Mouse (Mus musculus) cerebellum, adult (tissue): ENCODE measurements around the gene March6.
A peak's percentile ranks its signal among the peaks of the same experiment; 100 is the strongest.

Source experiments
- ATAC-seq: cut with Nextera tagmentation; 2 replicates; pipeline ENCODE4 v1.9.2; 2017; ENCODE audit warnings: mild to moderate bottlenecking, moderate library complexity, mixed read lengths; ENCODE audit not compliant: insufficient number of reproducible peaks, low FRiP score, low TSS enrichment

March6 gene

DNA sequence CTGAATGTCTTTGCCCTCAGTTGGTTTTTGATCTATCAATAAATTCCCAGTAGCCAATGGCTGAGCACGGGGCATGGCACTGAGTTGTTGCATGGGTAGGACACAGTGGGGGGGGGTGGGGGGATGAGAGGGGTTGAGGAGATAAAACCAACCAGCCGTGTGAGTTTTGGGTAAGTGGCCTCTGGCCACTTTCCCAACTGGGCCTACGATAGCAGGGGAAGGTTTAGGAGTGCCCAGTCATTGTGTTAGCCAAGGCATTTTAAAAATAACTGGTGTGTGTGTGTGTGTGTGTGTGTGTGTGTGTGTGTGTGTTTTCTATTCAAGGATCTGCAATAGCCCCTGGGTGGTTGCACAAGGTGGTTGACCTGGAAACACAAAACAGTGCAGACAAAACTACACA is 12.4 kb upstream of the March6 start:
- ATAC-seq = no peak

GRCm38 (mm10) chr15:31542013-31542958 is 11.4 kb upstream of the March6 start:
- no peak; the same call in 1 of the 2 replicates for ATAC-seq

DNA sequence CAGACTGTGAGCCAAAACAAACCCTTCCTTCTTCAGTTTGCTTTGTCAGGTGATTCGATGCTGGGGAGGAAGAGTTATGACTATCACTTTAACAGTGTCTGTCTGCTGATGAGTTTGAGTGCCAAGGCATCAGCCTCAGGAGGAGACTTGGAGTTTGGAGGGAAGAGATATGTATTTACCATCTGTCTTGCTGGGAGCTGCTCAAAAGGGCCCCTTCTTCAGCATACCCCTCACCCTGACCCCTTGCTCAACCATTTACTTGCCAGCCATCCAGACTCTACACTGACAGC is 9.6 kb upstream of the March6 start:
- no peak for ATAC-seq

GRCm38 (mm10) chr15:31539643-31540512 is 9.0 kb upstream of the March6 start:
- no peak for ATAC-seq

- ATAC-seq = no peak
Measured at GRCm38 (mm10) chr15:31538346-31538745, 7.5 kb upstream of the March6 start.

GRCm38 (mm10) chr15:31537706-31538105 is 6.9 kb upstream of the March6 start:
- no peak for ATAC-seq

- no peak for ATAC-seq
Measured at GRCm38 (mm10) chr15:31536051-31536737, 5.3 kb upstream of the March6 start.

GRCm38 (mm10) chr15:31535259-31535855 is 4.5 kb upstream of the March6 start:
- ATAC-seq = no peak

- ATAC-seq = no peak
Measured at GRCm38 (mm10) chr15:31534421-31535258, 3.8 kb upstream of the March6 start.

DNA sequence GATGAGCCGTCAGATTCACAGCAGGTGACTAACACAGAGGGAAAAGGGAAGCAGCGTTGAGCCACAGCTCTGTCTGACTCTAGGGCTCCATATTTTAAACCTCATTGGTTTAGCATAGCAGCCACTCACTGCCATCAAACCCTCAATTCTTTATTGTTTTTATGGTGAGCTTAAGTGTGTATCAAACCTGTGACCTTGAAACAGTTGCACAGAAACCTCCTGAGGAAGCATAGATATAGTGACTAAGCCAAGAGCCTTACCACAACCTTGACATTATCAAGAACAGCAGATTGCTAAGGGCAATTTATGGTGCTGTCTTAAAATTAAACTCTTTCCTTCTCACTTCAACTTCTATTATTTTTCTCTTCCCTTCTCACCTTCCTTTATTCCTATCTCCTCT is 2.7 kb upstream of the March6 start:
- ATAC-seq = no peak

- no peak for ATAC-seq
Measured at GRCm38 (mm10) chr15:31532331-31533021, 1.6 kb upstream of the March6 start.

DNA sequence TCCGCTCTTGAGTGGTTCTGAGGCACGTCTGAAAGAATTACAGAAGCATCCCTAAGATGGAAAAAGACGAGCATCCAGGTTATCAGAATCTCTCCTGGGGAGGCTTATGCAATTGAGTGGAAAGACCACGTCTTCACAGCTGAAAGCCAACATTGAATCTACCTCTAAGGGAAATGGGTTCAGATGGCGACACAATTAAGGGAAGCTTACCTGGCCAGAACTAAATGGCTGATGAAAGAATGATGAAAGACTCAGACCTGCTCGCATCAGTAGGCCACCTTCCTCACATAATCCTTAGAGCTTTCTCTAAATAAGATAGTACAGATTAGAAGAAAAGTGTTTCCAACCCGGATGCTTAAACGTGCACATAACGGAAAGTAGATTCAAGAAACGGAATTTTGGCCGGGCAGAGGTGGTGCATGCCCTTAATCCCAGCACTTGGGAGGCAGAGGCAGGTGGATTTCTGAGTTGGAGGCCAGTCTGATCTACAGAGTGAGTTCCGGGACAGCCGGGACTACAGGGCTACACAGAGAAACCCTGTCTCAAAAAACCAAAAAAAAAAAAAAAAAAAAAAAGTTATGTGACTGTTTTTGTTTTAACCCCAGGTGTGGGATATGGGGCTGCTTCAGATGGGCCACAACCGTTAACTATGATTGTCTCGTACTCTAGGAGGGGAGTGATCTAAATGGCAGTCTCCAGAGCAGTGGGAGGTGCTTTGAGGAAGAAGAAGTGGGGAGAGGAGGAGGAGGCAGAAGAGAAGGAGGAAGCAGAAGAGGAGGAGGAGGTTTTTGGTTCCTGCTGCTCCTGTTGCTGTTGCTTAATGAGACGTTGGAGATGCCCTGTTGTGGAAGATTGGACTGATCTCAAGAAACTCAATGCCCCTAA is 835 bp upstream of the March6 start:
- ATAC-seq = peak; percentile 26; the same call in 1 of the 2 replicates

DNA sequence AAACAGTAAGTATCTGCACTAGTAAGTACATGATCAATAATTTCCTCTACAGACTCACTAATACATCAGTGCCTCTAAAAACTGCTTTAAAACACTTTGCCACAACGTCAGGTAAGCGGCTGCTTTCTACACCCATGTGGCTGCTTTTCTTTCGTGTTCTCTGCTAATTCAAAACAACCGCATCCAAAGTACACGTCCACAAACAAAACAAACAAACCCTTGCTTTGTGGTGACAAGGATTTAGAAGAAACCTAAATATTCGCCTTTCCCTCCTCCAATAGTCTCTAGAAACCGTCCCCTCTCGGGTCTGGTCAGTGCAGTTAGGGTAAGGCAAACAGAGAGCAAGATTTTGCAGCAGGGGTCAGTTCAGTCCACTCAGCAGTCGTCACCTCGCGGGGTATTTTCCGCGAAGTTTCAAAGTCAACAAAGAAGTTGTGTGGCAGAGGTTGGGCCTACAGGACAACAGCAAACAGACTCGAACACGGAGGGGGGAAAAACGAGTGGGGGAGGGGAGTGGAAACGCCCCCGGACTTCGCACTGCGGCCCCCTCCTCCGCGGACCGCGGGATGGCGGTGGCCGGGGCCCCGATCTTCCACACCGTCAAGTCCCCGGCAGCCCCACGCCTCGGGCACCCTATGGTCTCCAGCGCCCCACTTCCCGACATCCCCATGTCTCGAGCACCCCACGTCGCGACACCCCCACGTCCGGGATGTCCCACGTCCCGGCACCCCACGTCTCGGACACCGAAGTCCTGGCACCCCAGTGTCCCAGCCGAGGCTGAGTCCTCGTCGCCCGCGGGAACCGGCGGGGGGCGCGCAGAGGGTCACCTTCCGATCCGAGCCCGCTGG is 818 bp downstream of the March6 start:
- 0 out of 2 replicates have a peak, but pooled peaks have one; percentile 23 for ATAC-seq

- ATAC-seq = no peak
Measured at GRCm38 (mm10) chr15:31529103-31529502, 1.8 kb downstream of the March6 start.

DNA sequence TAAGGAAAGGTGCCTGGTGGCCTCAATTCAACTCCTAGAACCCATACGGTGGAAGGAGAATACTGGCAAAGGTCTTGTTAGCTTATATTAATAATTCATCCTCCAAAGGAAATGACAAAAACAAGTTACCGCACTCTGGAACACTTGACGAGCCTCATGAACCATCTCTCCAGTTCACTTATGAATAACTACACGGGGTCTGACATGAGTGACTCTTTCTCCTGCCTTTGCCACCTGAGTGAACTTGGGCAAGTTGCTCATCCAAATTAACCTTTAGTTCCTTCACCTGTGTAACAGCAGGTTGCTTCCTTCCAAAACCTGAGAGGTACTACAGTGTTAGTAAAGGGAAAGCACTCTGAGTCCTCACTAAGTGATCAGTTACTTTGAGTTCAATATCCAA is 2.4 kb downstream of the March6 start:
- no peak for ATAC-seq

DNA sequence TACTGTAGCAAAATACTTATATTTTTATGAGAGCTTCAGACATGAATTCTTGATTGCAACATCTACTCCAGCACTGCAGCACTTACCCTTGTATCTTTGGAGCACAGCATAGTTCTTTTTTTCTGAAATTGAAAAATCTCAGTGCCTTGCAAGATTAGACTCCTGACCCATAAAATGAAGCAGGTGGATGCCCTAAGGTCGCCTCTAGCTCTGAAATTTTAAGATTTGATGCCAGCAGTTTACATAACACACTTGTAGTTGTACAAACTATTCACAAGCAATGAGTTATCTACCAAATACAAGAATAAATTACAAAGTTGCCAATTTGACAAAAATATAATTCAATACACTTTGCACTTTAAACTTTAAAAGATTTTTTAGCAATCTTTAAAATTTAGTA is 4.4 kb downstream of the March6 start:
- ATAC-seq = no peak

DNA sequence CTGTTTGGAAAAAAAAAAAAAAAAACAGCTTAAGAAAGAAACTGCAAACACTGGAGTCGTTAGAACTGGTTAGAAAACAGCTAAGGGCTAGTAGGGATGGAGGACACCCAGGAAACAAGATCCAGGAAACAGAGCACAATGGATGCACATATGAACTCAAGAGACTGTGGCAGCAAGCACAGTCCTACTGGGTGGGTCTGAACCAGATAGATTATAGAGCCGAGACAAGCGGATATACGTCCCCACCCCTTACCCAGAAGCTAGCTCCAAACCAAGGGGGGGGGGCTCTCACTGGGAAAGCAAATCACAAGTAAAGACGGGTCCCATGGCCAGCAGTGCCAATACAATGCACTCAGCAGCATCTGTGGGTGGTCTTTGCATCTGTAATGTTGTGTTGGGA is 11.9 kb downstream of the March6 start:
- no peak for ATAC-seq
